Mouse (Mus musculus): ENCODE measurements at regions not wholly inside any gene's neighbourhood (a gene's known extent, or its start where the extent isn't known, plus 50 kb on each side); places are given as distances from the start of the nearest gene placed in this dataset.

GRCm38 (mm10) chr14:14632471-14632870, 69.6 kb upstream of the Slc4a7 start:
- no peaks in the 10 kb centered on the region for H3K9me3 ChIP-seq (ENCODE audit: control insufficient read depth, insufficient read depth, low read depth, low read length)
- peak overlapping the region in 1 of 2 experiments; percentile 48; a peak in 2 of 4 replicates for H3K4me3 ChIP-seq (ENCODE audit: insufficient read depth in 1 of 2, low read depth in 1 of 2, low read length in 2 of 2, poor library complexity in 1 of 2, severe bottlenecking in 1 of 2)
- peak overlapping the region; percentile 28; the same call in 1 of the 2 replicates for H3K27ac ChIP-seq (ENCODE audit: insufficient read depth, low read depth, low read length, poor library complexity, severe bottlenecking)
- no peak overlapping the region for H3K9ac ChIP-seq (ENCODE audit: insufficient read depth, low read depth, low read length, poor library complexity, severe bottlenecking)
- in situ Hi-C loops (cut with MboI; ENCODE audit: low sequenced_read_pairs in 2 of 2, unreplicated experiment in 2 of 2) = no loop called here
- no peaks in the 10 kb centered on the region for H3K36me3 ChIP-seq (ENCODE audit: control insufficient read depth, insufficient read depth, low read length, poor library complexity, severe bottlenecking)
- DNase-seq (ENCODE audit: low read depth, low spot score) = peak; percentile 57
- TF ChIP-seq CHD2 (IDR thresholded peaks at IDR 0.05; ENCODE audit: low read depth, low read length) = no peak
- no peak for TF ChIP-seq ZNF384 (IDR thresholded peaks at IDR 0.05; ENCODE audit: low read depth, low read length)
- TF ChIP-seq ZC3H11A (IDR thresholded peaks at IDR 0.05; ENCODE audit: borderline replicate concordance, low read depth, low read length) = no peak
- no peak for TF ChIP-seq HCFC1 (IDR thresholded peaks at IDR 0.05; ENCODE audit: borderline replicate concordance, insufficient read depth, low read length)
- no peak for TF ChIP-seq MAFK (IDR thresholded peaks at IDR 0.05; ENCODE audit: insufficient read depth, low read depth, low read length)
- H3K4me1 ChIP-seq (ENCODE audit: control insufficient read depth in 2 of 2, insufficient read depth in 2 of 2, low read length in 2 of 2, poor library complexity in 1 of 2) = peaks cover 8% of the 10 kb centered on the region in 2 experiments

GRCm38 (mm10) chr14:14632951-14633931, 68.8 kb upstream of the Slc4a7 start:
- peaks cover 8% of the 10 kb centered on the region in 2 experiments for H3K4me1 ChIP-seq (ENCODE audit: control insufficient read depth in 2 of 2, insufficient read depth in 2 of 2, low read length in 2 of 2, poor library complexity in 1 of 2)
- H3K27ac ChIP-seq (ENCODE audit: insufficient read depth, low read depth, low read length, poor library complexity, severe bottlenecking) = peak overlapping the region; percentile 62; the same call in 1 of the 2 replicates
- peak overlapping the region in 1 of 2 experiments; percentile 48; a peak in 3 of 4 replicates for H3K4me3 ChIP-seq (ENCODE audit: insufficient read depth in 1 of 2, low read depth in 1 of 2, low read length in 2 of 2, poor library complexity in 1 of 2, severe bottlenecking in 1 of 2)
- H3K9me3 ChIP-seq (ENCODE audit: control insufficient read depth, insufficient read depth, low read depth, low read length) = no peaks in the 10 kb centered on the region
- peak overlapping the region; percentile 8; the same call in 1 of the 2 replicates for H3K9ac ChIP-seq (ENCODE audit: insufficient read depth, low read depth, low read length, poor library complexity, severe bottlenecking)
- in situ Hi-C loops (cut with MboI; ENCODE audit: low sequenced_read_pairs in 2 of 2, unreplicated experiment in 2 of 2) = no loop called here
- TF ChIP-seq MAFK (IDR thresholded peaks at IDR 0.05; ENCODE audit: insufficient read depth, low read depth, low read length) (no peak), ZNF384 (IDR thresholded peaks at IDR 0.05; ENCODE audit: low read depth, low read length) (peak; percentile 73)
- no peaks in the 10 kb centered on the region for H3K36me3 ChIP-seq (ENCODE audit: control insufficient read depth, insufficient read depth, low read length, poor library complexity, severe bottlenecking)
- DNase-seq (ENCODE audit: low read depth, low spot score) = peak; percentile 54

GRCm38 (mm10) chr14:14634021-14634420, 68.1 kb upstream of the Slc4a7 start:
- Histone ChIP-seq H3K9me3 (ENCODE audit: control insufficient read depth, insufficient read depth, low read depth, low read length) (no peaks in the 10 kb centered on the region), H3K36me3 (ENCODE audit: control insufficient read depth, insufficient read depth, low read length, poor library complexity, severe bottlenecking) (no peaks in the 10 kb centered on the region), H3K9ac (ENCODE audit: insufficient read depth, low read depth, low read length, poor library complexity, severe bottlenecking) (no peak overlapping the region), H3K27ac (ENCODE audit: insufficient read depth, low read depth, low read length, poor library complexity, severe bottlenecking) (no peak overlapping the region; the same call in 1 of the 2 replicates), H3K4me1 (ENCODE audit: control insufficient read depth in 2 of 2, insufficient read depth in 2 of 2, low read length in 2 of 2, poor library complexity in 1 of 2) (peaks cover 8% of the 10 kb centered on the region in 2 experiments), H3K4me3 (ENCODE audit: insufficient read depth in 1 of 2, low read depth in 1 of 2, low read length in 2 of 2, poor library complexity in 1 of 2, severe bottlenecking in 1 of 2) (no peak overlapping the region)
- in situ Hi-C loops (cut with MboI; ENCODE audit: low sequenced_read_pairs in 2 of 2, unreplicated experiment in 2 of 2) = no loop called here
- TF ChIP-seq ZNF384 (IDR thresholded peaks at IDR 0.05; ENCODE audit: low read depth, low read length) (no peak), CHD2 (IDR thresholded peaks at IDR 0.05; ENCODE audit: low read depth, low read length) (no peak), ZC3H11A (IDR thresholded peaks at IDR 0.05; ENCODE audit: borderline replicate concordance, low read depth, low read length) (no peak), HCFC1 (IDR thresholded peaks at IDR 0.05; ENCODE audit: borderline replicate concordance, insufficient read depth, low read length) (no peak), MAFK (IDR thresholded peaks at IDR 0.05; ENCODE audit: insufficient read depth, low read depth, low read length) (no peak)
- no peak for DNase-seq (ENCODE audit: low read depth, low spot score)

GRCm38 (mm10) chr14:14639102-14640015, 62.7 kb upstream of the Slc4a7 start:
- peaks cover under 1 to 2% of the 10 kb centered on the region in 2 experiments; a peak in 2 of 4 replicates for H3K4me1 ChIP-seq (ENCODE audit: control insufficient read depth in 2 of 2, insufficient read depth in 2 of 2, low read length in 2 of 2, poor library complexity in 1 of 2)
- in situ Hi-C loops (cut with MboI; ENCODE audit: low sequenced_read_pairs in 2 of 2, unreplicated experiment in 2 of 2) = no loop called here
- H3K9me3 ChIP-seq (ENCODE audit: control insufficient read depth, insufficient read depth, low read depth, low read length) = no peaks in the 10 kb centered on the region
- TF ChIP-seq HCFC1 (IDR thresholded peaks at IDR 0.05; ENCODE audit: borderline replicate concordance, insufficient read depth, low read length) (no peak), ZNF384 (IDR thresholded peaks at IDR 0.05; ENCODE audit: low read depth, low read length) (no peak), ZC3H11A (IDR thresholded peaks at IDR 0.05; ENCODE audit: borderline replicate concordance, low read depth, low read length) (no peak), MAFK (IDR thresholded peaks at IDR 0.05; ENCODE audit: insufficient read depth, low read depth, low read length) (no peak), CHD2 (IDR thresholded peaks at IDR 0.05; ENCODE audit: low read depth, low read length) (no peak)
- no peak for DNase-seq (ENCODE audit: low read depth, low spot score)
- H3K36me3 ChIP-seq (ENCODE audit: control insufficient read depth, insufficient read depth, low read length, poor library complexity, severe bottlenecking) = no peaks in the 10 kb centered on the region
- H3K9ac ChIP-seq (ENCODE audit: insufficient read depth, low read depth, low read length, poor library complexity, severe bottlenecking) = no peak overlapping the region
- H3K27ac ChIP-seq (ENCODE audit: insufficient read depth, low read depth, low read length, poor library complexity, severe bottlenecking) = no peak overlapping the region
- no peak overlapping the region for H3K4me3 ChIP-seq (ENCODE audit: insufficient read depth in 1 of 2, low read depth in 1 of 2, low read length in 2 of 2, poor library complexity in 1 of 2, severe bottlenecking in 1 of 2)
